Mouse (Mus musculus) spleen, postnatal 36 days (tissue): ENCODE measurements around the gene Gm9603.
"Not testable (repeated sequence)": the region's sequence is repeated elsewhere in the genome, so short reads cannot be mapped to it uniquely, and the experiment has no call there.

Source experiments
- DNase-seq, 2 experiments: peaks; one replicate each; pipeline ENCODE4 v3.0.0; 2022; ENCODE audit warnings: low spot score in 2 of 2, mixed read lengths in 1 of 2

Gm9603 gene

DNA sequence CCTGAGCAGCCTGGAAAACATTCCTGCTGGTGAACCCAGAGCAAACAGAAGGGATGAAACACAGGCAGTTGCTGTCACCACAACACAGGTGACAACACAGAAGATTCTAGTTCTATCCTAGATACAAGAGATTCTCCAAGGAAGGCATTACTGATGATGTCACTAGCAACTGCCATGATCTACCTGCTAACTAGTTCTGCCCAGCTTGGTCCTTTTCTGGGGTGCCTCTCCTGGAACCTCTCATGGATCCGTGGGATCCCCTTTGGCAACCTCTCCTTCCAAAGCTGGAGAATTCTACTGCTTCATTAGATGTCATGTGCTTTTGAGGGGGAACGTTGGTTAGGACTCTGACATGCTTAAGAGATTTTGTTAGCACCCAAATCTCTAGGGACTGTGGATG, at the start of gene Gm9603:
TSS of gene Gm9603 (minus strand) at position 101 of the 400 bp plus-strand sequence.
- not testable (repeated sequence) for DNase-seq

- not testable (repeated sequence) for DNase-seq
Measured at GRCm38 (mm10) chr14:5632928-5633327, 54.3 kb downstream of the Gm9603 start, which contains the start of gene Gm8265. Gm8265 (minus strand) TSS chr14:5633028.
